ENCODE assay signal across 22 mouse cellular contexts in genomic region chr6:37843647-37844273, GRCm38 (mm10). TPM values are rescaled to one million over a fixed set of nuclear protein-coding genes. Genes with fewer than 3 reads are reported as not detected.
DNase-seq lines count a peak whose midpoint lies in the region; ATAC-seq and TF ChIP-seq lines count a peak whose summit lies in the region.
"Had no signal": no experiment of that assay in that cellular context is flagged by ENCODE, and none has a peak within 500 bp of the region (broad histone marks: within the 10 kb centered on the region; RNA-seq: fewer than 3 reads in every experiment).

No protein-coding gene starts in this region.

- H3K9ac ChIP-seq in kidney, postnatal 0 days (ENCODE audit: low read depth, low read length) = no peak overlapping the region
- H3K9ac ChIP-seq in ES-E14 (ENCODE audit: insufficient read depth, low read depth, low read length, poor library complexity, severe bottlenecking) = 0 out of 2 replicates have a peak overlapping the region, but pooled peaks have one; percentile 4
- H3K9ac ChIP-seq: forebrain, embryonic 13.5 days; forebrain, postnatal 0 days; heart, embryonic 15.5 days; hindbrain, embryonic 15.5 days had no signal

- no peak for DNase-seq in kidney, postnatal 0 days (ENCODE audit: low spot score)
- no peak for DNase-seq in kidney, adult 8-10 months
- no peak for DNase-seq in ES-E14 (ENCODE audit: low read depth, low spot score)
- peak; percentile 52 for DNase-seq in induced T-regulatory cell, adult 2 months (ENCODE audit: low read depth)
- DNase-seq in limb, embryonic 10.5 days (ENCODE audit: low spot score) = no peak
- no peak for DNase-seq in heart, postnatal 36 days
- no peak for DNase-seq in left cerebral cortex, postnatal 36 days (ENCODE audit: low spot score in 2 of 2)
- DNase-seq: adrenal gland, adult 2 months; adrenal gland, postnatal 25 days; cerebellum, adult 18-20 months; cerebellum, adult 9-11 months; cerebellum, postnatal 36 days; forebrain, postnatal 0 days; gastrocnemius, postnatal 14 days; heart, adult 2 months; heart, postnatal 14 days had no signal

- intact Hi-C loops in heart, postnatal 36 days (cut with DNase I) = no loop called here
- intact Hi-C loops in left cerebral cortex, postnatal 36 days (cut with DNase I) = no loop called here

- no peaks in the 10 kb centered on the region for H3K4me1 ChIP-seq in kidney, postnatal 0 days (replicated peaks; ENCODE audit: insufficient read depth, low read length)
- H3K4me1 ChIP-seq in ES-E14 (ENCODE audit: control insufficient read depth in 2 of 2, insufficient read depth in 2 of 2, low read length in 2 of 2, poor library complexity in 1 of 2) = peaks cover 5 to 9% of the 10 kb centered on the region in 2 experiments; a peak in 3 of 4 replicates
- no peaks in the 10 kb centered on the region for H3K4me1 ChIP-seq in limb, embryonic 10.5 days
- H3K4me1 ChIP-seq: embryonic facial prominence, embryonic 10.5 days; forebrain, embryonic 13.5 days; heart, embryonic 15.5 days; hindbrain, embryonic 10.5 days; hindbrain, embryonic 15.5 days had no signal

- no peaks in the 10 kb centered on the region for H3K36me3 ChIP-seq in kidney, postnatal 0 days (ENCODE audit: insufficient read depth, low read length)
- H3K36me3 ChIP-seq in ES-E14 (ENCODE audit: control insufficient read depth, insufficient read depth, low read length, poor library complexity, severe bottlenecking) = no peaks in the 10 kb centered on the region; the same call in 1 of the 2 replicates
- no peaks in the 10 kb centered on the region for H3K36me3 ChIP-seq in limb, embryonic 10.5 days
- H3K36me3 ChIP-seq: embryonic facial prominence, embryonic 10.5 days; heart, embryonic 15.5 days; hindbrain, embryonic 10.5 days; hindbrain, embryonic 15.5 days had no signal

- ATAC-seq in kidney, postnatal 0 days (replicated peaks; ENCODE audit: low FRiP score, low read depth) = no peak
- ATAC-seq: forebrain, embryonic 13.5 days; forebrain, postnatal 0 days had no signal

- WGBS in kidney, postnatal 0 days = 85% methylated on average over 8 of the region's 8 CpGs
- WGBS in limb, embryonic 10.5 days = 91% methylated on average over 8 of the region's 8 CpGs

- H3K9me3 ChIP-seq in kidney, postnatal 0 days (replicated peaks; ENCODE audit: low read length) = no peaks in the 10 kb centered on the region
- peaks cover 4% of the 10 kb centered on the region for H3K9me3 ChIP-seq in ES-E14 (ENCODE audit: control insufficient read depth, insufficient read depth, low read depth, low read length)
- no peaks in the 10 kb centered on the region for H3K9me3 ChIP-seq in limb, embryonic 10.5 days (replicated peaks)
- H3K9me3 ChIP-seq: forebrain, embryonic 13.5 days; heart, embryonic 15.5 days had no signal

- in situ Hi-C loops in ES-E14 (cut with MboI; ENCODE audit: low sequenced_read_pairs in 2 of 2, unreplicated experiment in 2 of 2) = no loop called here

- H3K27me3 ChIP-seq in kidney, postnatal 0 days (ENCODE audit: insufficient read depth, low read length) = no peaks in the 10 kb centered on the region
- no peaks in the 10 kb centered on the region for H3K27me3 ChIP-seq in limb, embryonic 10.5 days (ENCODE audit: low read depth, poor library complexity, severe bottlenecking)
- H3K27me3 ChIP-seq: forebrain, embryonic 13.5 days; heart, embryonic 15.5 days; hindbrain, embryonic 15.5 days had no signal

- no peak overlapping the region for H3K4me2 ChIP-seq in kidney, postnatal 0 days (ENCODE audit: low read length)
- H3K4me2 ChIP-seq: forebrain, embryonic 13.5 days; heart, embryonic 11.5 days; heart, embryonic 15.5 days; hindbrain, embryonic 15.5 days had no signal

- H3K27ac ChIP-seq in kidney, postnatal 0 days = 0 out of 2 replicates have a peak overlapping the region, but pooled peaks have one; percentile 36
- H3K27ac ChIP-seq in ES-E14 (ENCODE audit: insufficient read depth, low read depth, low read length, poor library complexity, severe bottlenecking) = peak overlapping the region; percentile 19; the same call in 1 of the 2 replicates
- no peak overlapping the region for H3K27ac ChIP-seq in limb, embryonic 10.5 days
- H3K27ac ChIP-seq: embryonic facial prominence, embryonic 10.5 days; forebrain, embryonic 13.5 days; heart, adult 2 months; heart, embryonic 15.5 days; hindbrain, embryonic 10.5 days; hindbrain, embryonic 15.5 days had no signal

- no peak overlapping the region for H3K4me3 ChIP-seq in kidney, postnatal 0 days (replicated peaks; ENCODE audit: low read depth, low read length)
- H3K4me3 ChIP-seq in ES-E14 (ENCODE audit: insufficient read depth in 1 of 2, low read depth in 1 of 2, low read length in 2 of 2, poor library complexity in 1 of 2, severe bottlenecking in 1 of 2) = no peak overlapping the region
- no peak overlapping the region for H3K4me3 ChIP-seq in limb, embryonic 10.5 days
- H3K4me3 ChIP-seq: embryonic facial prominence, embryonic 10.5 days; forebrain, embryonic 13.5 days; heart, adult 2 months; heart, embryonic 15.5 days; hindbrain, embryonic 10.5 days; hindbrain, embryonic 15.5 days had no signal

- TF ChIP-seq CTCF in kidney, postnatal 0 days (IDR thresholded peaks at IDR 0.05; ENCODE audit: low read depth) = no peak

TF ChIP-seq in ES-E14, 5 proteins besides CTCF, POLR2A, EP300 and RAD21:
- TF ChIP-seq MAFK (IDR thresholded peaks at IDR 0.05; ENCODE audit: insufficient read depth, low read depth, low read length) (no peak), HCFC1 (IDR thresholded peaks at IDR 0.05; ENCODE audit: borderline replicate concordance, insufficient read depth, low read length) (no peak), CHD2 (IDR thresholded peaks at IDR 0.05; ENCODE audit: low read depth, low read length) (no peak)

RNA-seq across cellular contexts. Expression of gene Trim24, which starts 26.9 kb away (rescaled TPM):
- polyA plus RNA-seq in kidney, postnatal 0 days (2015; fragmentation: Nextera tagmentation; extraction: Ambion mirVana) = 13.6 and 14.3 TPM in 2 replicates
- total RNA-seq in ES-E14 (2012; rRNA removed) = 77.8 and 81.7 TPM in 2 replicates
- 17.0 and 21.9 TPM in 2 replicates for polyA plus RNA-seq in limb, embryonic 10.5 days (2016; fragmentation: Nextera tagmentation; extraction: Ambion mirVana)
- total RNA-seq in heart, postnatal 36 days (2021) = 10 to 100 TPM; 34.6 to 36.8 TPM
- 10 to 100 TPM; 29.1 to 33.4 TPM for total RNA-seq in left cerebral cortex, postnatal 36 days (2021)
